Mouse (Mus musculus) hindbrain, embryonic 13.5 days (tissue): ENCODE data around the gene Sae1. TPM values are rescaled to one million over a fixed set of nuclear protein-coding genes. Genes with fewer than 3 reads are reported as not detected.

Experiments
- ATAC-seq: fragments of 200-750 bp; cut with Nextera tagmentation; 2 replicates; pipeline ENCODE4 v1.8.0; 2017; ENCODE audit warnings: moderate TSS enrichment; ENCODE audit not compliant: low FRiP score
- H3K27ac ChIP-seq: fragments of 300-500 bp; sonication (generic); 2 replicates; pipeline ENCODE4 v1.5.1; 2015; ENCODE audit warnings: inconsistent platforms, mild to moderate bottlenecking, moderate library complexity
- H3K27me3 ChIP-seq: fragments of 300-500 bp; sonication (generic); 2 replicates; pipeline ENCODE4 v1.6.1; 2015; ENCODE audit warnings: mild to moderate bottlenecking, inconsistent platforms
- H3K36me3 ChIP-seq: fragments of 300-500 bp; sonication (generic); 2 replicates; pipeline ENCODE4 v1.6.1; 2015; ENCODE audit warnings: mild to moderate bottlenecking, inconsistent platforms
- H3K4me1 ChIP-seq: fragments of 300-500 bp; sonication (generic); replicated peaks from 2 replicates; pipeline ENCODE4 v1.6.1; 2015; ENCODE audit warnings: inconsistent platforms
- H3K4me2 ChIP-seq: fragments of 300-500 bp; sonication (generic); 2 replicates; pipeline ENCODE4 v1.6.1; 2015; ENCODE audit warnings: inconsistent platforms, mild to moderate bottlenecking, moderate library complexity
- H3K4me3 ChIP-seq: fragments of 300-500 bp; sonication (generic); 2 replicates; pipeline ENCODE4 v1.5.1; 2015; ENCODE audit warnings: mild to moderate bottlenecking, inconsistent platforms
- H3K9ac ChIP-seq: fragments of 300-500 bp; sonication (generic); 2 replicates; pipeline ENCODE4 v1.6.1; 2015; ENCODE audit warnings: mild to moderate bottlenecking, inconsistent platforms
- H3K9me3 ChIP-seq: fragments of 300-500 bp; sonication (generic); 2 replicates; pipeline ENCODE4 v1.6.1; 2016; ENCODE audit warnings: inconsistent platforms
- WGBS: fragments of 180-500 bp; shearing (Covaris S2); methylation state at CpG from one replicate; pipeline ENCODE4 v1.1.7; 2015; 5-methylcytosine and 5-hydroxymethylcytosine counted together
- polyA plus RNA-seq: library from polyadenylated mRNA; unstranded; fragments of >200 nt; fragmentation: Nextera tagmentation; extraction: Ambion mirVana; gene quantifications from 2 replicates; pipeline ENCODE4 v1.2.1, GENCODE M21; 2015

Sae1 gene
- polyA plus RNA-seq, 1 experiment from 2014 or later: 260 TPM

DNA sequence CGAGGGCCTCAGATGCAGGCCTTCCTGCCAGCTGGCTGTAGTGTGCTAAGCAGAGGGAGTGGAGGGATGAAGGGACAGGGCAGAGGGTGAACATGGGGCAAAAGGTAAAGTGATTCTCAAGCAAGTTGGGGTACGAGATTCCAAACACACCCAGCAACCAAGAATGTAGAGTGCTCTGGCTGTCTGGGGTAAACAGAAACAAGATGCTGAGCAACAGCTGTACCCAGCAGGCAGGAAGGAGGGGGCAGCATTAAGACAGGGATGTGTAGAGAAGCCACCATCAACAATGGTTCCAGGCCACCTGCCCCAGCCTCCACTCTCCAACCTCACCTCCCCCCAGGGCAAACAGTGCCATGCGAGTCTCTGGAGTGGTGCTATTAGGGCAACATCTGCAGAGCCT lies 58.5 kb downstream of the Sae1 start:
- no peak overlapping the region for H3K4me3 ChIP-seq
- H3K9me3 ChIP-seq: no peaks in the 10 kb centered on the region
- H3K36me3 ChIP-seq: peaks cover 64% of the 10 kb centered on the region
- H3K4me2 ChIP-seq: no peak overlapping the region
- ATAC-seq: no peak
- 85% methylated on average over 3 of the region's 3 CpGs for WGBS
- H3K4me1 ChIP-seq: 0 out of 2 replicates have a peak, but pooled peaks cover 5% of the 10 kb centered on the region
- no peak overlapping the region for H3K9ac ChIP-seq
- H3K27me3 ChIP-seq: no peaks in the 10 kb centered on the region
- H3K27ac ChIP-seq: no peak overlapping the region

DNA sequence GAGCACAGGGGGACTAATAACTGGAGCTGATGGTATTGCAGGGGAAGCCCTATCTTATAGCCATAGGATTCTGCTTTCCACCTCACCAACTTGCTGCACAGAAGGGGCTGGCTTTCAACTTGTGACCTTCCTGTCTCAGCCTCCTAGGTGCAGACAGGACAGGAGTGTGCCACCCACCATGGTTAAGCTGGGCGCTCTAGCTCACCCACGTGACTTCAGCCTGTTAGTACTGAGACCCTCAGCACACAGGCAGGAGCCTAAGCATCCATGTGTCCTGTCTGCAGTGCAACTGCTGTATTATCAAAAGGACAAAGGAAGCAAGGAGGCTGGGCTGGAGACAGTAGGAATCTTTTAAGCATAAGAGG lies 61.0 kb downstream of the Sae1 start:
- Histone ChIP-seq H3K27ac (no peak overlapping the region), H3K36me3 (peaks cover 47% of the 10 kb centered on the region), H3K9ac (no peak overlapping the region), H3K27me3 (no peaks in the 10 kb centered on the region), H3K4me2 (no peak overlapping the region), H3K9me3 (no peaks in the 10 kb centered on the region), H3K4me1 (0 out of 2 replicates have a peak, but pooled peaks cover 5% of the 10 kb centered on the region), H3K4me3 (no peak overlapping the region)
- ATAC-seq: no peak
- WGBS: 85% methylated on average over 2 of the region's 2 CpGs

- H3K9ac ChIP-seq: no peak overlapping the region; the same call in 1 of the 2 replicates
- H3K36me3 ChIP-seq: peaks cover 45% of the 10 kb centered on the region
- H3K27ac ChIP-seq: peak overlapping the region; percentile 58; the same call in 1 of the 2 replicates
- no peaks in the 10 kb centered on the region for H3K27me3 ChIP-seq
- H3K4me2 ChIP-seq: no peak overlapping the region
- 35% methylated on average over 8 of the region's 8 CpGs for WGBS
- no peak overlapping the region for H3K4me3 ChIP-seq
- no peaks in the 10 kb centered on the region for H3K9me3 ChIP-seq
- peak; percentile 55; the same call in 1 of the 2 replicates for ATAC-seq
- 0 out of 2 replicates have a peak, but pooled peaks cover 5% of the 10 kb centered on the region for H3K4me1 ChIP-seq
Measured at GRCm38 (mm10) chr7:16325920-16326606, 61.5 kb downstream of the Sae1 start.

GRCm38 (mm10) chr7:16324661-16325060 lies 62.9 kb downstream of the Sae1 start:
- no peak overlapping the region for H3K9ac ChIP-seq
- H3K27me3 ChIP-seq: no peaks in the 10 kb centered on the region
- ATAC-seq: no peak
- no peak overlapping the region for H3K4me3 ChIP-seq
- H3K4me2 ChIP-seq: no peak overlapping the region
- WGBS: 88% methylated on average over 7 of the region's 7 CpGs
- H3K4me1 ChIP-seq: 0 out of 2 replicates have a peak, but pooled peaks cover 5% of the 10 kb centered on the region
- peaks cover 33% of the 10 kb centered on the region for H3K36me3 ChIP-seq
- H3K9me3 ChIP-seq: no peaks in the 10 kb centered on the region
- no peak overlapping the region for H3K27ac ChIP-seq

- Histone ChIP-seq H3K36me3 (peaks cover 13% of the 10 kb centered on the region), H3K27ac (no peak overlapping the region), H3K4me3 (no peak overlapping the region), H3K9me3 (no peaks in the 10 kb centered on the region), H3K4me1 (no peaks in the 10 kb centered on the region), H3K4me2 (no peak overlapping the region), H3K27me3 (no peaks in the 10 kb centered on the region), H3K9ac (no peak overlapping the region)
- ATAC-seq: no peak
- WGBS: 88% methylated on average over 6 of the region's 6 CpGs
Measured at GRCm38 (mm10) chr7:16320479-16320878, 67.1 kb downstream of the Sae1 start.

- Histone ChIP-seq H3K27ac (no peak overlapping the region), H3K27me3 (no peaks in the 10 kb centered on the region), H3K4me1 (peaks cover 4% of the 10 kb centered on the region), H3K4me3 (no peak overlapping the region), H3K4me2 (no peak overlapping the region), H3K9ac (no peak overlapping the region), H3K9me3 (no peaks in the 10 kb centered on the region), H3K36me3 (peaks cover 13% of the 10 kb centered on the region)
- WGBS: 94% methylated on average over 4 of the region's 4 CpGs
- ATAC-seq: no peak
Measured at GRCm38 (mm10) chr7:16319216-16319615, 68.4 kb downstream of the Sae1 start.

GRCm38 (mm10) chr7:16317094-16317493 lies 70.5 kb downstream of the Sae1 start:
- H3K27me3 ChIP-seq: no peaks in the 10 kb centered on the region
- no peak for ATAC-seq
- H3K36me3 ChIP-seq: peaks cover 13% of the 10 kb centered on the region
- H3K4me2 ChIP-seq: no peak overlapping the region
- peaks cover 22% of the 10 kb centered on the region for H3K4me1 ChIP-seq
- H3K4me3 ChIP-seq: no peak overlapping the region
- H3K9ac ChIP-seq: 0 out of 2 replicates have a peak overlapping the region, but pooled peaks have one; percentile 5
- H3K9me3 ChIP-seq: no peaks in the 10 kb centered on the region
- WGBS: 82% methylated on average over 14 of the region's 14 CpGs
- H3K27ac ChIP-seq: no peak overlapping the region

DNA sequence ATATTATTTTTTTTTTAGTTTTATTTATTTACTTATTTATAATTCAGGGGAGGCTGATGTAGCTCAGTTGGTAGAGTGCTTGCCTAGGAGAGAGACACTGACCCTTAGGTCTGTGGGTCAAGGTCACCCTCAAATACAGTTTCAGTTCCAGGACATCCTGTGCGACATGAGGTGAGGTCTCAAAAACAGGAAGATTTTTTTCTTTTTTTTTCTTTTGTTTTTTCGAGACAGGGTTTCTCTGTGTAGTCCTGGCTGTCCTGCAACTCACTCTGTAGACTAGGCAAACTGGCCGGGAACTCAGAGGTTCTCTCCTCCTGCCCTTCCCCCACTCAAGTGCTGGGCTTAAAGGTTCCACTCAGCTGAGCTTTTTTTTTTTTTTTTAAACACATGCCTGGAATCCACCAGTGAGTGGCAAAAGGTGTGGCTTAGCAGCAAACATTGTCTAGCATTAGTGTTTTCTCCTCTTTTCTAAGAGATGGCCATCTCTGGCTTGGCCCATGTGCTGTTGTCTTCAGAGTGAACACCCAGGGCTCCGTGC lies 72.3 kb downstream of the Sae1 start:
- H3K4me1 ChIP-seq: peaks cover 40% of the 10 kb centered on the region
- ATAC-seq: no peak
- peaks cover 13% of the 10 kb centered on the region for H3K36me3 ChIP-seq
- no peak overlapping the region for H3K9ac ChIP-seq
- no peak overlapping the region for H3K4me3 ChIP-seq
- no peak overlapping the region for H3K4me2 ChIP-seq
- peak overlapping the region; percentile 12; the same call in 1 of the 2 replicates for H3K27ac ChIP-seq
- WGBS: 70% methylated on average over 4 of the region's 4 CpGs
- H3K9me3 ChIP-seq: no peaks in the 10 kb centered on the region
- no peaks in the 10 kb centered on the region for H3K27me3 ChIP-seq

GRCm38 (mm10) chr7:16314221-16314775 lies 73.3 kb downstream of the Sae1 start:
- peak overlapping the region; percentile 92 for H3K9ac ChIP-seq
- H3K27ac ChIP-seq: peak overlapping the region; percentile 97
- H3K4me1 ChIP-seq: peaks cover 50% of the 10 kb centered on the region
- H3K27me3 ChIP-seq: no peaks in the 10 kb centered on the region
- H3K36me3 ChIP-seq: peaks cover 13% of the 10 kb centered on the region
- peak overlapping the region; percentile 96 for H3K4me2 ChIP-seq
- peak overlapping the region; percentile 68 for H3K4me3 ChIP-seq
- WGBS: 9% methylated on average over 12 of the region's 13 CpGs
- ATAC-seq: peak; percentile 15
- H3K9me3 ChIP-seq: no peaks in the 10 kb centered on the region

DNA sequence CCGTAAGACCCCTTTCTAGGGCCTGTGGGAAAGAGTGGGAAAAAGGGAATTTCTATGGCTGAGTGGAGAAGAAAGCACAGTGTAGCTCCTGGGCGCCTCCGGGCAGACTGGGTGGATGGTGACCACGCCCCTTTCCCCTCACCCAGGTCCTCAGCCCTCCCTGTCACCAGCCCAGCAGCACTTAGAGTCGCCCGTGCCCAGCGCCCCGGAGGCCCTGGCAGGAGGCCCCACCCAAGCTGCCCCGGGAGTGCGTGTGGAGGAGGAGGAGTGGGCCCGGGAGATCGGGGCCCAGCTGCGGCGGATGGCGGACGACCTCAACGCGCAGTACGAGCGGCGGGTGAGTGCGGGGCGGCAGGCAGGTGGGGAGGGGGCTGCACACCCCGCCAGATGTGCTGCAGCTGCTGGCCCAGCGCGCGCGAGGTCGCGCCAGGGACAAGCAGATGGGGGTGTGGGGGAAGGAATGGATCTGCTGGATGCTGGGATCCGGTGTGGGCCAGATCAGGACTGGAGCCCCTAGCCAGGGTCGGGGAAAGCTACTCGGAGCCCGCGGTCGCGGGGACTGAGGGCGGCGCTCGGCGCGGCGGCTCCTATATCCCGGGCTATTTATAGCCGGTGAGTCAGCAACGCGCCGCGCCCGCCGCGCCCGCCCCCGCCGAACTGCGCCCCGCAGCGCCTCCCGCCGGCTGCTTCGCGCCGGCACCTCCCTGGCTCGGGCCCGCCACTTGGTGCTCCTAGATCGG lies 74.0 kb downstream of the Sae1 start:
- Histone ChIP-seq H3K9me3 (no peaks in the 10 kb centered on the region), H3K36me3 (peaks cover 13% of the 10 kb centered on the region), H3K4me1 (peaks cover 57% of the 10 kb centered on the region), H3K4me2 (peak overlapping the region; percentile 96), H3K9ac (peak overlapping the region; percentile 92), H3K4me3 (peak overlapping the region; percentile 68), H3K27ac (peak overlapping the region; percentile 97), H3K27me3 (no peaks in the 10 kb centered on the region)
- ATAC-seq: peak; percentile 66
- 0% methylated on average over 61 of the region's 66 CpGs for WGBS

DNA sequence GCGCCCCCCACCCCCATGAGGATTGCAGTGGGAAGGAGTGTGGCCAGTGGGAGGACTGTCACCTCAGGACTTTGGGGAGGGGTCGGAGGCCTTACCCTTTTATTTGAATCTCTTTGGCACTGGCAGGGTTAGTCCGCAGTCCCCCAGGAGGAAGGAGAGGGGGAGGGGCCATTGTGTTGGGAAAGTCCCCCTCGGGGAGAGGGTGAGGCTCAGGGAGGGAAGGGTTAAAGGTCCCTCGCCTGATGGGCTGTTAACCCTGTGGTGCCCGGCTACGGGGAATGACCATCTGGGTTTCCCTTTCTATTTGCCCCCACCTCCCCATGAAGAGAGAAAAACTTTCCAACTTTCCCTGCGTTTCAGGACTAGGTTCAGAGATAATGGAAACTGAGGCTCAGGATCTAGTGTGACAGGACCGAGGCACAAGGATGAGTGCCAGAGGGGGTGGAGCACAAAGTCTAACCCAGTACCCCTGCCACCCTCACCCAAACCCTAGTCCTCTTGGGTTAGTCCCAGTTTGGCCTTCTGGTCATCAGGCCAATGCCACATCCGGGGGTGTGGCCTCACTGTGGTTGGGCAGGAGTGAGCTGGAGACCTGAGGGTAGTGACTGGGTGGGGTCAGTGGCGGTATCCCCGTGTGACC lies 74.8 kb downstream of the Sae1 start:
- no peak for ATAC-seq
- Histone ChIP-seq H3K4me3 (peak overlapping the region; percentile 68), H3K27me3 (no peaks in the 10 kb centered on the region), H3K36me3 (peaks cover 13% of the 10 kb centered on the region), H3K27ac (peak overlapping the region; percentile 97), H3K4me1 (peaks cover 59% of the 10 kb centered on the region), H3K9me3 (no peaks in the 10 kb centered on the region), H3K9ac (peak overlapping the region; percentile 92), H3K4me2 (peak overlapping the region; percentile 96)
- WGBS: 0% methylated on average over 12 of the region's 12 CpGs
